Mouse (Mus musculus) midbrain, postnatal 0 days (tissue): Measurements from ENCODE around the gene Tgm5. TPM values are rescaled to one million over a fixed set of nuclear protein-coding genes. Genes with fewer than 3 reads are reported as not detected.
"Not testable (repeated sequence)": the region's sequence is repeated elsewhere in the genome, so short reads cannot be mapped to it uniquely, and the experiment has no call there.

Experiments
- ATAC-seq: fragments of 200-750 bp; cut with Nextera tagmentation; 2 replicates; pipeline ENCODE4 v1.8.0; 2017; ENCODE audit warnings: moderate number of reproducible peaks, mild to moderate bottlenecking, moderate TSS enrichment, moderate library complexity; ENCODE audit not compliant: low FRiP score
- DNase-seq: peaks from one replicate; pipeline ENCODE4 v3.0.0-alpha.2; 2015; ENCODE audit warnings: low spot score
- H3K27ac ChIP-seq: fragments of 300-500 bp; sonication (generic); 2 replicates; pipeline ENCODE4 v1.5.1; 2014; ENCODE audit warnings: low read depth, mild to moderate bottlenecking, low read length, mixed read lengths
- H3K27me3 ChIP-seq: fragments of 300-500 bp; sonication (generic); 2 replicates; pipeline ENCODE4 v1.6.1; 2014; ENCODE audit warnings: low read length, control low read depth, mixed read lengths; ENCODE audit not compliant: insufficient read depth
- H3K36me3 ChIP-seq: fragments of 300-500 bp; sonication (generic); 2 replicates; pipeline ENCODE4 v1.6.1; 2014; ENCODE audit warnings: low read length, control low read depth, mixed read lengths; ENCODE audit not compliant: insufficient read depth
- H3K4me1 ChIP-seq: fragments of 300-500 bp; sonication (generic); 2 replicates; pipeline ENCODE4 v1.6.1; 2014; ENCODE audit warnings: mild to moderate bottlenecking, control low read depth, antibody characterized with exemption, low read length, mixed read lengths; ENCODE audit not compliant: insufficient read depth
- H3K4me2 ChIP-seq: fragments of 300-500 bp; sonication (generic); 2 replicates; pipeline ENCODE4 v1.6.1; 2014; ENCODE audit warnings: low read depth, mild to moderate bottlenecking, low read length, mixed read lengths; ENCODE audit not compliant: poor library complexity, severe bottlenecking
- H3K4me3 ChIP-seq: fragments of 300-500 bp; sonication (generic); 2 replicates; pipeline ENCODE4 v1.5.1; 2014; ENCODE audit warnings: low read depth, mild to moderate bottlenecking, low read length, moderate library complexity
- H3K9ac ChIP-seq: fragments of 300-500 bp; sonication (generic); replicated peaks from 2 replicates; pipeline ENCODE4 v1.6.1; 2014; ENCODE audit warnings: mild to moderate bottlenecking, low read length, moderate library complexity, mixed read lengths; ENCODE audit not compliant: poor library complexity, severe bottlenecking
- H3K9me3 ChIP-seq: fragments of 300-500 bp; sonication (generic); 2 replicates; pipeline ENCODE4 v1.6.1; 2016; ENCODE audit warnings: low read length, control low read depth
- CTCF ChIP-seq: IDR thresholded peaks from 2 replicates; pipeline ENCODE4 v1.5.1; 2016; ENCODE audit warnings: antibody characterized with exemption, mild to moderate bottlenecking
- WGBS: fragments of 180-500 bp; shearing (Covaris S2); extraction: QIAGEN DNeasy Blood & Tissue Kit; methylation state at CpG from one replicate; pipeline ENCODE4 v1.1.7; 2014; 5-methylcytosine and 5-hydroxymethylcytosine counted together
- polyA plus RNA-seq: library from polyadenylated mRNA; unstranded; fragments of >200 nt; fragmentation: Nextera tagmentation; extraction: Ambion mirVana; gene quantifications from 2 replicates; pipeline ENCODE4 v1.2.1, GENCODE M21; 2015
- total RNA-seq: library from RNA; depleted of rRNA; stranded (reverse); fragments of >200 nt; gene quantifications from 2 replicates; pipeline ENCODE4 v1.2.3, GENCODE M21; 2014; rRNA removed

Gene Tgm5
- total and polyA plus RNA-seq, 2 experiments from 2014 or later, result 0.11 to 0.44 TPM

GRCm38 (mm10) chr2:121003586-121003985, 82.1 kb downstream of the Tgm5 start:
- Histone ChIP-seq H3K9me3 (no peaks in the 10 kb centered on the region), H3K27me3 (no peaks in the 10 kb centered on the region), H3K4me1 (no peaks in the 10 kb centered on the region), H3K27ac (no peak overlapping the region), H3K36me3 (peaks cover 6% of the 10 kb centered on the region; the same call in 1 of the 2 replicates), H3K4me2 (no peak overlapping the region), H3K4me3 (no peak overlapping the region), H3K9ac (no peak overlapping the region)
- ATAC-seq (no peak), DNase-seq (no peak)
- TF ChIP-seq CTCF, result peak; percentile 51
- WGBS, result 79% methylated on average over 2 of the region's 2 CpGs

DNA sequence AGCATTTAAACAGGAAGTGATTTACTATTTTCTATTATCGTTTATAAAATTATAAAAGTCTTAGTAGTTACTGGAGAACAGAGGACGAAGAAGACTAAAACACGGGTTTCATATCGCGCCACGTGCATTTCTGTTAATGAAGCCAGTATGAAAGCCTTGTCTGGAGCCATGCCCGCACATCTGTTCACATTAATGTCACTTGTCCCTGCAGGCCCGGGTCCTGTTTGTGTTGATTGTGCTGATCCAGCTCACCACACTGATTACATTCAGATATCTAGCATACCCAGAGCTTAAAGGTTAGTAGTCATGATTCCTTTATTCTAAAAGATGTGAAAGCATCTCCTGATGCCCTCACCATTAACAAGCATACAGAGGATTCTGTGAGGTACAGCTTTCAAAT, 86.8 kb downstream of the Tgm5 start:
- H3K9me3 ChIP-seq, result no peaks in the 10 kb centered on the region
- H3K27ac ChIP-seq, result no peak overlapping the region
- no peak for TF ChIP-seq CTCF
- no peak overlapping the region for H3K4me2 ChIP-seq
- peaks cover 6% of the 10 kb centered on the region; the same call in 1 of the 2 replicates for H3K36me3 ChIP-seq
- DNase-seq, result no peak
- H3K9ac ChIP-seq, result no peak overlapping the region
- no peak overlapping the region for H3K4me3 ChIP-seq
- no peak for ATAC-seq
- no peaks in the 10 kb centered on the region for H3K4me1 ChIP-seq
- WGBS, result 92% methylated on average over 8 of the region's 8 CpGs
- H3K27me3 ChIP-seq, result no peaks in the 10 kb centered on the region

DNA sequence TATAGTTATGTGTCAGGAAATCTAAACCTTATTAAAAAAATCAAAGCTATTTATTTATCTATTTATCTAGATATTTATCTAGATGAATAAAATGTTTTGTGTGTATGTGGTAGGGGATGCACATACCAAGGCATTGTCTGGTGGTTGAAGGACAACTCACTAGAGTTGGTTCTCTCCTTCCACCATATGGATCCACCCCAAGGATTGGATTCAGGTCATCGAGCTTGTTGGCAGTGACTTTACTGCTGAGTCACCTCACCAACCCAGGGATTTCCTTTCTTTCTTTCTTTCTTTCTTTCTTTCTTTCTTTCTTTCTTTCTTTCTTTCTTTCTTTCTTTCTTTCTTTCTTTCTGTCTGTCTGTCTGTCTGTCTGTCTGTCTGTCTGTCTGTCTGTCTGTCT, 89.0 kb downstream of the Tgm5 start:
- WGBS, result 86% methylated on average over 1 of the region's 1 CpGs
- not testable (repeated sequence) for H3K4me3 ChIP-seq, ATAC-seq, H3K4me2 ChIP-seq, H3K9me3 ChIP-seq, DNase-seq, H3K4me1 ChIP-seq, H3K9ac ChIP-seq, H3K27ac ChIP-seq, H3K27me3 ChIP-seq
- H3K36me3 ChIP-seq, result peaks cover 11% of the 10 kb centered on the region

Other genes starting within 250 kb of the Tgm5 start
- gene Cdan1, start 235.7 kb downstream of the Tgm5 start, total RNA-seq, result 26.6 and 34.1 TPM in 2 replicates
- 4.8 and 6.3 TPM in 2 replicates for gene Cdan1, start 235.7 kb downstream of the Tgm5 start, polyA plus RNA-seq
- gene Ttbk2, start 235.2 kb downstream of the Tgm5 start, total RNA-seq, result 65.3 and 85.9 TPM in 2 replicates
- gene Ttbk2, start 235.2 kb downstream of the Tgm5 start, polyA plus RNA-seq, result 7.4 and 8.7 TPM in 2 replicates
- 31.0 and 34.0 TPM in 2 replicates for gene Ubr1, start 115.1 kb downstream of the Tgm5 start, total RNA-seq
- 24.5 and 28.0 TPM in 2 replicates for gene Ubr1, start 115.1 kb downstream of the Tgm5 start, polyA plus RNA-seq
- 20.9 and 21.5 TPM in 2 replicates for gene Tmem62, start 108.8 kb downstream of the Tgm5 start, total RNA-seq
- gene Tmem62, start 108.8 kb downstream of the Tgm5 start, polyA plus RNA-seq, result 14.3 and 14.5 TPM in 2 replicates
- 51.9 and 65.7 TPM in 2 replicates for gene Ccndbp1, start 77.4 kb downstream of the Tgm5 start, total RNA-seq
- gene Ccndbp1, start 77.4 kb downstream of the Tgm5 start, polyA plus RNA-seq, result 77.8 and 79.7 TPM in 2 replicates
- not detected in 2 replicates for gene Epb42, start 48.8 kb downstream of the Tgm5 start, total RNA-seq
- 0.12 TPM in 1 of 2 replicates, not detected in the other for gene Epb42, start 48.8 kb downstream of the Tgm5 start, polyA plus RNA-seq
- not detected in 2 replicates for gene Tgm7, start 24.0 kb upstream of the Tgm5 start, total RNA-seq
- gene Tgm7, start 24.0 kb upstream of the Tgm5 start, polyA plus RNA-seq, result not detected in 2 replicates
- 17.1 and 21.7 TPM in 2 replicates for gene Adal, start 54.6 kb upstream of the Tgm5 start, total RNA-seq
- 18.2 and 19.1 TPM in 2 replicates for gene Adal, start 54.6 kb upstream of the Tgm5 start, polyA plus RNA-seq
- 10.0 and 11.2 TPM in 2 replicates for gene Lcmt2, start 54.8 kb upstream of the Tgm5 start, total RNA-seq
- gene Lcmt2, start 54.8 kb upstream of the Tgm5 start, polyA plus RNA-seq, result 13.5 and 14.8 TPM in 2 replicates
- 35.8 and 38.2 TPM in 2 replicates for gene Tubgcp4, start 84.8 kb upstream of the Tgm5 start, total RNA-seq
- 21.2 and 23.0 TPM in 2 replicates for gene Tubgcp4, start 84.8 kb upstream of the Tgm5 start, polyA plus RNA-seq
- 6.5 and 7.2 TPM in 2 replicates for gene Zscan29, start 85.3 kb upstream of the Tgm5 start, total RNA-seq
- 4.5 and 4.8 TPM in 2 replicates for gene Zscan29, start 85.3 kb upstream of the Tgm5 start, polyA plus RNA-seq
- gene Trp53bp1, start 185.6 kb upstream of the Tgm5 start, total RNA-seq, result 262 and 292 TPM in 2 replicates
- 90.3 and 93.3 TPM in 2 replicates for gene Trp53bp1, start 185.6 kb upstream of the Tgm5 start, polyA plus RNA-seq
- 137 and 154 TPM in 2 replicates for gene Map1a, start 203.8 kb upstream of the Tgm5 start, total RNA-seq
- gene Map1a, start 203.8 kb upstream of the Tgm5 start, polyA plus RNA-seq, result 48.1 and 49.4 TPM in 2 replicates